Mouse (Mus musculus) midbrain, embryonic 11.5 days (tissue): ENCODE data around the gene Lck. TPM values are rescaled to one million over a fixed set of nuclear protein-coding genes. Genes with fewer than 3 reads are reported as not detected.
A peak's percentile ranks its signal among the peaks of the same experiment; 100 is the strongest.

Experiments
- ATAC-seq: fragments of 200-750 bp; cut with Nextera tagmentation; 2 replicates; pipeline ENCODE4 v1.8.0; 2017; ENCODE audit warnings: moderate TSS enrichment, moderate library complexity; ENCODE audit not compliant: low FRiP score
- DNase-seq: peaks from one replicate; pipeline ENCODE4 v3.0.0; 2015; ENCODE audit warnings: low spot score; ENCODE audit errors: missing footprints
- H3K27ac ChIP-seq: fragments of 300-500 bp; sonication (generic); 2 replicates; pipeline ENCODE4 v1.5.1; 2014; ENCODE audit warnings: low read depth, low read length
- H3K27me3 ChIP-seq: fragments of 300-500 bp; sonication (generic); 2 replicates; pipeline ENCODE4 v1.6.1; 2014; ENCODE audit warnings: mild to moderate bottlenecking, low read length, moderate library complexity, mixed read lengths; ENCODE audit not compliant: control insufficient read depth, insufficient read depth
- H3K36me3 ChIP-seq: fragments of 300-500 bp; sonication (generic); 2 replicates; pipeline ENCODE4 v1.6.1; 2014; ENCODE audit warnings: mild to moderate bottlenecking, low read length, moderate library complexity, mixed read lengths; ENCODE audit not compliant: control insufficient read depth, insufficient read depth
- H3K4me1 ChIP-seq: fragments of 300-500 bp; sonication (generic); 2 replicates; pipeline ENCODE4 v1.6.1; 2014; ENCODE audit warnings: low read length; ENCODE audit not compliant: control insufficient read depth, insufficient read depth
- H3K4me2 ChIP-seq: fragments of 300-500 bp; sonication (generic); 2 replicates; pipeline ENCODE4 v1.6.1; 2014; ENCODE audit warnings: mild to moderate bottlenecking, moderate library complexity
- H3K4me3 ChIP-seq: fragments of 300-500 bp; sonication (generic); 2 replicates; pipeline ENCODE4 v1.5.1; 2014; ENCODE audit warnings: low read depth, low read length
- H3K9ac ChIP-seq: fragments of 300-500 bp; sonication (generic); 2 replicates; pipeline ENCODE4 v1.6.1; 2014; ENCODE audit warnings: low read length
- H3K9me3 ChIP-seq: fragments of 300-500 bp; sonication (generic); 2 replicates; pipeline ENCODE4 v1.6.1; 2016; ENCODE audit warnings: low read length; ENCODE audit not compliant: control insufficient read depth
- WGBS: fragments of 180-500 bp; shearing (Covaris S2); extraction: QIAGEN DNeasy Blood & Tissue Kit; methylation state at CpG from one replicate; pipeline ENCODE4 v1.1.7; 2014; 5-methylcytosine and 5-hydroxymethylcytosine counted together
- polyA plus RNA-seq: library from polyadenylated mRNA; unstranded; fragments of >200 nt; fragmentation: Nextera tagmentation; extraction: Ambion mirVana; gene quantifications from 2 replicates; pipeline ENCODE4 v1.2.1, GENCODE M21; 2014

Lck gene
- polyA plus RNA-seq, 1 experiment from 2014 or later = 4.5 TPM

DNA sequence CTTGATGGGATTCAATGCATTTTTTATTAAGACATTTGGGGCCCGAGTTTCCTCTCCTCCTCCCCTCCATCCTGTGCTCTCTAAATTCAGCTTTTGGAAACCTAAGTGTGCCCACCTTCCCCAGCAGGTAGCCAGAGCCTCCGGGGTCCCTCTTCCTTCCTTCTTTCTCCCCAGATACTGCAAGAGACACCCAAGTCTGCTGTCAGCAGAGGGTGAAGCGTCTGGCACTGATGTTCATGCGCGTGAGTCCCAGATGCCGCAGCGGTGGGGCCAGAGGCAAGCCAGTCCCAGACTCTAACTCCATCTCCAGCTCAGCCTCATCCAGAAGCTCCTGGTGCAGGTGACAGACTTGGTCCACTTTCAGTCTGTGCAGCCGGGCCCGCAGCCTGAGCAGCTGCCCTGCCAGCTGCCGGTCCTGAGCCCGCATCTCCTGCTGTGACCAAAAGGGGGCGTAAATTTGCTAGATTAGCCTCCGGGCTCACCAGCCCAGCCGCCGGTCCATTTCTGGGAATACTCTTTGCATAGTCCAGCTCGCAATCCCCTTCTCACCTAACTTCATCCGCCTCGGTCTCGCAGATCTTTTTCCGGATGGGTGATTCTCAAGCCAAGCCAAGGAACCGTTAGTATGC, 3.5 kb upstream of the Lck start:
- 28% methylated on average over 21 of the region's 21 CpGs for WGBS
- ATAC-seq (no peak), DNase-seq (peak; percentile 96)
- H3K9ac ChIP-seq = 0 out of 2 replicates have a peak overlapping the region, but pooled peaks have one; percentile 13
- H3K4me1 ChIP-seq = no peaks in the 10 kb centered on the region
- H3K36me3 ChIP-seq = no peaks in the 10 kb centered on the region
- no peaks in the 10 kb centered on the region for H3K27me3 ChIP-seq
- peak overlapping the region; percentile 8; the same call in 1 of the 2 replicates for H3K4me2 ChIP-seq
- H3K9me3 ChIP-seq = no peaks in the 10 kb centered on the region
- H3K27ac ChIP-seq = no peak overlapping the region
- no peak overlapping the region for H3K4me3 ChIP-seq

DNA sequence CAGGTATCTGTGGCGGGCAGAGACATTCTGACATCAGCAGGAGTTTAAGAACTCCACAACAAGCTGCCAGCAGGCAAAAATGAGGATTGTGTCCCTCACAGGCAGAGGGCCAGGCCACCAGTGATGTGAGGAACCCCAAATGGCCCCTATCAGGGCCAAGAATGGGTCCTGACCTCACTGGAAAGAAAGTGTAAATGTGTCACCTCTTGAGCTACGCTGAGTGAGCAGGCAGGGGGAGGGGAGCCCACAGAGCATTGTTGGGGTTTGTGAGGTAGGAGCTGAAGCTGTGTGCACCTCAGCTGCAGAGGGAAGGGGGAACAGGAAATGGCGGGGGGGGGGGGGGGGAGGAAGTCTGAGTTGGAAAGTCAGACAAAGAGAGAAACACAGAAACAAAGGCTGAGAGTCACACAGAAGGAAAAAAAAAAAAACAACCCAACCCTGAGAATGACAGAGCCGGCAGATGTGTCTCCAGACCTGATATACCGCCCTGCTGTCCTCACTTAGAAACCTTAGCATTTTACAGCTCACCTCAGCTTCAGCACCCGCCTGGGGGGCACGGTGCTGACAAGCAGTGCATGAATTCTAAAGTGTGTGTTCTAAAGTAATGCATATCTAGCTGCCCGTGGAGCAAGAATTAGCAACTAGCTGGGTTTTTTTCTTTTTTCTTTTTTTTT, 1.9 kb upstream of the Lck start:
- DNase-seq (no peak), ATAC-seq (no peak)

DNA sequence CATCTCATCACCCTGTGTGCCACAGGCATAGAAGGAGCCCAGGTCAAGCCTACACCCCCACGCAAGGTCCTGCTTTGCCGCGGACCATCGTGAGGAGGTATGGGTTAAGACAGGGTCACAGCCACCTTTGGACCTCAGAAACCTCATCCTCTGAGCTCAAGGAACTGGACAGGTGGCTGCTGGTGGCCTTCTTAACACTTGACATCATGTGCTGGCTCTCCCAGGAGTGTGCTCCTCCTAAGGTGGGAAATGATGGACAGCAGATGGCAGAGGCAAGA, 409 bp downstream of the Lck start:
- H3K4me3 ChIP-seq = no peak overlapping the region
- WGBS = 97% methylated on average over 4 of the region's 4 CpGs
- H3K4me1 ChIP-seq = no peaks in the 10 kb centered on the region
- H3K9ac ChIP-seq = no peak overlapping the region
- no peaks in the 10 kb centered on the region for H3K27me3 ChIP-seq
- DNase-seq = no peak
- H3K9me3 ChIP-seq = no peaks in the 10 kb centered on the region
- ATAC-seq = no peak
- H3K36me3 ChIP-seq = no peaks in the 10 kb centered on the region
- H3K4me2 ChIP-seq = no peak overlapping the region
- H3K27ac ChIP-seq = no peak overlapping the region

More for the DNA sequence above, 1.9 kb upstream of the Lck start:
- H3K4me3 ChIP-seq = no peak overlapping the region
- no peak overlapping the region for H3K9ac ChIP-seq
- whole genome bisulfite sequencing = 70% methylated on average over 7 of the region's 8 CpGs
- H3K4me2 ChIP-seq = no peak overlapping the region
- H3K27ac ChIP-seq = no peak overlapping the region
- H3K4me1 ChIP-seq = no peaks in the 10 kb centered on the region
- no peaks in the 10 kb centered on the region for H3K27me3 ChIP-seq
- H3K9me3 ChIP-seq = no peaks in the 10 kb centered on the region
- no peaks in the 10 kb centered on the region for H3K36me3 ChIP-seq

GRCm38 (mm10) chr4:129572236-129573092, 977 bp downstream of the Lck start:
- ATAC-seq (no peak), DNase-seq (no peak)
- Histone ChIP-seq H3K4me3 (no peak overlapping the region), H3K27me3 (no peaks in the 10 kb centered on the region), H3K9me3 (no peaks in the 10 kb centered on the region), H3K4me2 (no peak overlapping the region), H3K36me3 (no peaks in the 10 kb centered on the region), H3K9ac (no peak overlapping the region), H3K4me1 (no peaks in the 10 kb centered on the region), H3K27ac (no peak overlapping the region)
- 91% methylated on average over 13 of the region's 13 CpGs for WGBS

DNA sequence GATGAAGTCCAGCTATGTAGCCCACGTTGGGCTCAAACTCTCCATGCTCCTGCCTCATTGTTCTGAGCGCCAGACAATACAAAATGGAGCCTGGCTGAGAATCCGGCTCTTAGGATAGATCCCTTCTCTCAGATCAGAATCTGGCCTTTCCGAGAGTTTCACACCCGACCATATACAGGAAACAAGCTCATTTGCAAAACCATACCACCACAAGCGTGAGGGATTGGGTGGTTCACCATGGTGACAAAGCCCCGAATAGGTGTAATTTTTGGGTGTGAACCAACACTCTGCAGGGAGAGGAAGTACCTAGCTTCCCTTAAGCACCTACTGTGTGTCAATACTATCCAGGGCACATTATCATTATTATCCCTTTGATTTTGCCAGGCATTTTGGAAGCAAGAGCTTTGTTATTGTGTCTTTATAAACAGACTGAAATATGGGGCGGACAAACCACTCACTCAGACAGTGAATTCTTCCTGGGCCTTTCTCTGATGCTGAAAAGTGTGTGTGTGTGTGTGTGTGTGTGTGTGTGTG, 1.8 kb downstream of the Lck start:
- Histone ChIP-seq H3K4me2 (no peak overlapping the region), H3K9ac (no peak overlapping the region), H3K36me3 (no peaks in the 10 kb centered on the region), H3K27me3 (no peaks in the 10 kb centered on the region), H3K4me1 (no peaks in the 10 kb centered on the region), H3K9me3 (no peaks in the 10 kb centered on the region), H3K4me3 (no peak overlapping the region), H3K27ac (no peak overlapping the region)
- DNase-seq (no peak), ATAC-seq (no peak)
- 76% methylated on average over 8 of the region's 8 CpGs for WGBS

- Histone ChIP-seq H3K9me3 (no peaks in the 10 kb centered on the region), H3K4me1 (no peaks in the 10 kb centered on the region), H3K9ac (no peak overlapping the region), H3K27me3 (no peaks in the 10 kb centered on the region), H3K27ac (no peak overlapping the region), H3K36me3 (no peaks in the 10 kb centered on the region), H3K4me3 (no peak overlapping the region), H3K4me2 (no peak overlapping the region)
- DNase-seq = no peak
- ATAC-seq = no peak
- WGBS = 90% methylated on average over 6 of the region's 6 CpGs
Measured at GRCm38 (mm10) chr4:129570028-129570427, 3.4 kb downstream of the Lck start.

- no peaks in the 10 kb centered on the region for H3K27me3 ChIP-seq
- no peak overlapping the region for H3K4me3 ChIP-seq
- WGBS = 91% methylated on average over 7 of the region's 7 CpGs
- H3K27ac ChIP-seq = no peak overlapping the region
- H3K4me2 ChIP-seq = no peak overlapping the region
- no peaks in the 10 kb centered on the region for H3K4me1 ChIP-seq
- no peaks in the 10 kb centered on the region for H3K36me3 ChIP-seq
- no peak for ATAC-seq
- no peak overlapping the region for H3K9ac ChIP-seq
- DNase-seq = no peak
- no peaks in the 10 kb centered on the region for H3K9me3 ChIP-seq
Measured at GRCm38 (mm10) chr4:129568366-129568765, 5.1 kb downstream of the Lck start.

DNA sequence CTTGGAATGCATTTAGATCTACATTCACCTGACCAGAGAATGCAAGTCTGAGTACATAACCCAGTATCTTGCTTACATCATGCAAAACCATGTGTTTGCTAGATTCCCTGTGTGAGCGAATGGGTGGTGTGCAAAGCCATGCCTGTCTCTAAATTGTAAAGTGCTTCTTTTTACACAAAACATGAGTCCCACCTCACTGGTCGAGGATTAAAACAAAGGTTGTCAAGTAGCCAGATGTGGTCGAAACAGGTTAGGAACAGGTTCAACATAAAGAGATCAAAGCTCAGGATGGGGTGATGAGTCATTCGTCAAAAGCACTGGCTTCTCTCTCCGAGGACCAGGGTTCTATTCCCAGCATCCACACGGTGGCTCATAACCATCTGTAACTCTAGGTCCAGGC, 8.3 kb downstream of the Lck start:
- no peak for ATAC-seq
- no peaks in the 10 kb centered on the region for H3K9me3 ChIP-seq
- H3K4me1 ChIP-seq = no peaks in the 10 kb centered on the region
- H3K9ac ChIP-seq = no peak overlapping the region
- H3K27ac ChIP-seq = no peak overlapping the region
- 81% methylated on average over 6 of the region's 6 CpGs for WGBS
- H3K4me3 ChIP-seq = no peak overlapping the region
- H3K36me3 ChIP-seq = no peaks in the 10 kb centered on the region
- no peaks in the 10 kb centered on the region for H3K27me3 ChIP-seq
- H3K4me2 ChIP-seq = no peak overlapping the region
- DNase-seq = no peak

DNA sequence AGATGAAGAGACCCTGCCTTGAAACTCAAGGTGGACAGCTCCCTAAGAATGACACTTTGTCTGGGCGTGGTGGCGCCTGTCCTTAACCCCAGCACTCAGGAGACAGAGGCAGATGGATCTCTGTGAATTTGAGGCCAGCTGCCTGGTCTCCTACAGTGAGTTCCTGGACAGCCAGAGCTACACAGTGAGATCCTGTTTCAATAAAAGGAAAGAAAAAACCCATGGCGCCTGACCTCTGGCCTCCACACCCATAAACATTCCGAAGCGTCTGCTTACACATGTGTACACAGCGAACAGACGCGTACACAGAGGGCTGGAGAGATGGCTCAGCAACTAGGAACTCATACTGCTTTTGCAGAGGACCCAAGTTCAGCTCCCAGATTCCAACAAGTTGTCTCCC, 9.7 kb downstream of the Lck start:
- H3K27ac ChIP-seq = no peak overlapping the region
- H3K36me3 ChIP-seq = no peaks in the 10 kb centered on the region
- DNase-seq (no peak), ATAC-seq (no peak)
- WGBS = 76% methylated on average over 8 of the region's 8 CpGs
- no peaks in the 10 kb centered on the region for H3K9me3 ChIP-seq
- H3K4me1 ChIP-seq = no peaks in the 10 kb centered on the region
- no peak overlapping the region for H3K9ac ChIP-seq
- no peak overlapping the region for H3K4me2 ChIP-seq
- no peak overlapping the region for H3K4me3 ChIP-seq
- no peaks in the 10 kb centered on the region for H3K27me3 ChIP-seq
